In genomic region chr12:38778299-38779075, GRCm38 (mm10) we compare ENCODE assay signal across 8 mouse cellular contexts. TPM values are rescaled to one million over a fixed set of nuclear protein-coding genes. Genes with fewer than 3 reads are reported as not detected.
DNase-seq lines count a peak whose midpoint lies in the region; ATAC-seq and TF ChIP-seq lines count a peak whose summit lies in the region.

No protein-coding gene starts in this region.

- CTCF ChIA-PET in Patski (lab: Charles Lee): no interaction called here

- TF ChIP-seq CTCF in Patski (IDR thresholded peaks at IDR 0.05): no peak

- H3K9ac ChIP-seq in hindbrain, embryonic 11.5 days (ENCODE audit: low read depth, low read length): peak overlapping the region; percentile 59
- H3K9ac ChIP-seq in lung, embryonic 16.5 days (ENCODE audit: low read length): peak overlapping the region; percentile 77

- H3K36me3 ChIP-seq in hindbrain, embryonic 11.5 days (ENCODE audit: control insufficient read depth, insufficient read depth, low read length): no peaks in the 10 kb centered on the region
- no peaks in the 10 kb centered on the region for H3K36me3 ChIP-seq in lung, embryonic 16.5 days (ENCODE audit: control insufficient read depth, insufficient read depth, low read length)

- no peaks in the 10 kb centered on the region for H3K9me3 ChIP-seq in hindbrain, embryonic 11.5 days (ENCODE audit: control insufficient read depth, low read length)
- H3K9me3 ChIP-seq in lung, embryonic 16.5 days (ENCODE audit: control insufficient read depth, low read length): no peaks in the 10 kb centered on the region

- H3K27me3 ChIP-seq in Patski: peaks cover 7% of the 10 kb centered on the region
- no peaks in the 10 kb centered on the region; the same call in 1 of the 2 replicates for H3K27me3 ChIP-seq in hindbrain, embryonic 11.5 days (ENCODE audit: control insufficient read depth, insufficient read depth, low read length)
- H3K27me3 ChIP-seq in lung, embryonic 16.5 days (ENCODE audit: control insufficient read depth, insufficient read depth, low read depth, low read length): no peaks in the 10 kb centered on the region

- under 1% methylated on average over 34 of the region's 37 CpGs for WGBS in hindbrain, embryonic 11.5 days
- WGBS in lung, embryonic 16.5 days: under 1% methylated on average over 36 of the region's 37 CpGs

- peak overlapping the region; percentile 57 for H3K4me3 ChIP-seq in hindbrain, embryonic 11.5 days (ENCODE audit: low read depth, low read length)
- H3K4me3 ChIP-seq in lung, embryonic 16.5 days (ENCODE audit: low read length): peak overlapping the region; percentile 70

- peak; percentile 39 for DNase-seq in Patski (ENCODE audit: low read depth, low spot score)
- peak; percentile 93 for DNase-seq in cerebellum, adult 9-11 months
- peak; percentile 81 for DNase-seq in frontal cortex, postnatal 10 days (ENCODE audit: low spot score in 2 of 2)
- peak; percentile 90 for DNase-seq in hindbrain, embryonic 11.5 days (ENCODE audit: low spot score)
- DNase-seq in layer of hippocampus, postnatal 10 days (ENCODE audit: low spot score in 2 of 2): peak; percentile 78 to 81
- peak; percentile 79 for DNase-seq in ovary, adult 18-20 months (ENCODE audit: low spot score)
- DNase-seq in thymus, postnatal 10 days (ENCODE audit: low spot score in 2 of 2): peak; percentile 51

- H3K4me1 ChIP-seq in hindbrain, embryonic 11.5 days (replicated peaks; ENCODE audit: control insufficient read depth, insufficient read depth, low read length): 0 out of 2 replicates have a peak, but pooled peaks cover 2% of the 10 kb centered on the region
- H3K4me1 ChIP-seq in lung, embryonic 16.5 days (replicated peaks; ENCODE audit: control insufficient read depth, insufficient read depth, low read length): no peaks in the 10 kb centered on the region; the same call in 1 of the 2 replicates

- ATAC-seq in Patski: peak; percentile 97
- peak; percentile 97 for ATAC-seq in hindbrain, embryonic 11.5 days (ENCODE audit: low FRiP score)
- ATAC-seq in lung, embryonic 16.5 days (ENCODE audit: low read depth): peak; percentile 89

- peak overlapping the region; percentile 73 for H3K4me2 ChIP-seq in hindbrain, embryonic 11.5 days (replicated peaks; ENCODE audit: low read depth, low read length)
- peak overlapping the region; percentile 76 for H3K4me2 ChIP-seq in lung, embryonic 16.5 days (ENCODE audit: low read depth, low read length)

- POLR2A ChIA-PET in Patski (lab: Charles Lee): interaction anchor here (0.7 kb wide), 1 partner anchor 20 kb away, joined by 3 read pairs; no protein-coding TSS in a partner anchor

- H3K27ac ChIP-seq in hindbrain, embryonic 11.5 days (ENCODE audit: low read depth, low read length): peak overlapping the region; percentile 67
- H3K27ac ChIP-seq in lung, embryonic 16.5 days (ENCODE audit: low read length): peak overlapping the region; percentile 96

- in situ Hi-C loops in Patski (cut with MboI; ENCODE audit: low pct_unique_long_range_greater_than_20kb): no loop called here

RNA-seq across cellular contexts. Expression of gene Etv1, which starts 0.7 kb away (rescaled TPM):
- 1.2 TPM for polyA plus RNA-seq in Patski (2021)
- polyA plus RNA-seq in hindbrain, embryonic 11.5 days (2014; fragmentation: Nextera tagmentation; extraction: Ambion mirVana): 14.8 and 17.7 TPM in 2 replicates
- 10 to 100 TPM; 72.6 to 74.9 TPM for total RNA-seq in layer of hippocampus, postnatal 10 days (2021)
- polyA plus RNA-seq in lung, embryonic 16.5 days (2015; fragmentation: Nextera tagmentation; extraction: Ambion mirVana): 43.6 and 49.2 TPM in 2 replicates

Comparison
In these comparisons a context has a peak if more than half of its experiments do, and no peak if none do; other contexts are left out.
1. Peak in every context shown above with its lines: DNase-seq, ATAC-seq, H3K4me3 ChIP-seq and H3K27ac ChIP-seq.
2. DNase-seq: peak in every context shown above with its lines; median percentile 93 in cerebellum, adult 9-11 months; 90 in hindbrain, embryonic 11.5 days; 81 in frontal cortex, postnatal 10 days; 80 in layer of hippocampus, postnatal 10 days; 79 in ovary, adult 18-20 months; 51 in thymus, postnatal 10 days; 39 in Patski.